Mouse (Mus musculus): ENCODE results near the gene Plcb1.

GRCm38 (mm10) chr2:134851189-134852171 lies 65.6 kb downstream of the Plcb1 start:
- TF ChIP-seq TAL1 (IDR thresholded peaks at IDR 0.05; ENCODE audit: low read length) (no peak), GATA1 (IDR thresholded peaks at IDR 0.05; ENCODE audit: low read length) (no peak)
